Mouse (Mus musculus): ENCODE results near the gene Nat9.

DNA sequence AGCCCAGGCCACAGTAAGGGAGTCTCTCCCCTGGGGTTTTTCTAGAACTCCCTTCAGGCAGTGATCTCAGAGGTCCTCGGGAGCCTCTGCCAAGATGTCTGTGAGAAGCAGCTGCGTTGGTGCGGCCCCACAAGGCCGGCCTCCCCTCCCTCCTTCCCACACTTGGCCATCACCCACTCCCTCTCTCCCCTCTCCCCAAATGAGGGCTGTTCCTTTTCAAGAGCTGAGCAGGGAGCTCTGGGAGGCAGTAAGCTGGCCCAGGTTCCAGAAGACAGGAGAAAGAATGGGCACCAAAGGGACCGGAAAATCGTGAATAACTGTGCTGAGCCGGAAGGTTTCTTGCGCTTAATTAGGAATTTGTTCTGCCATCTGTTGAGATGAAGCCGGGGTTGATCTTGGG lies 44.3 kb upstream of the Nat9 start:
- TF ChIP-seq CTCF (conservative IDR thresholded peaks at IDR 0.05; ENCODE audit: low read length) (no peak), NANOG (IDR thresholded peaks at IDR 0.05; ENCODE audit: borderline replicate concordance, low read length) (no peak)

Data from E14TG2a.4 (cell line).